Mouse (Mus musculus) thymus, adult 2 months (tissue): ENCODE data around the gene Akap17b. TPM values are rescaled to one million over a fixed set of nuclear protein-coding genes. Genes with fewer than 3 reads are reported as not detected.

Experiments
- DNase-seq: peaks from one replicate; pipeline ENCODE4 v3.0.0; 2021
- H3K27ac ChIP-seq: fragments of 200-500 bp; 2 replicates; pipeline ENCODE4 v1.5.1; 2012; ENCODE audit warnings: low read length, control low read depth; ENCODE audit not compliant: control insufficient read depth, insufficient read depth
- H3K27me3 ChIP-seq: fragments of 200-500 bp; 2 replicates; pipeline ENCODE4 v1.6.1; 2012; ENCODE audit warnings: mild to moderate bottlenecking, low read length, moderate library complexity, mixed read lengths; ENCODE audit not compliant: control insufficient read depth, insufficient read depth
- H3K36me3 ChIP-seq: fragments of 200-500 bp; 2 replicates; pipeline ENCODE4 v1.6.1; 2012; ENCODE audit warnings: mild to moderate bottlenecking, low read length, moderate library complexity; ENCODE audit not compliant: control insufficient read depth, insufficient read depth
- H3K4me1 ChIP-seq: fragments of 200-500 bp; replicated peaks from 2 replicates; pipeline ENCODE4 v1.6.1; 2012; ENCODE audit warnings: low read length; ENCODE audit not compliant: control insufficient read depth, insufficient read depth
- H3K4me3 ChIP-seq: fragments of 200-500 bp; 2 replicates; pipeline ENCODE4 v1.5.1; 2012; ENCODE audit warnings: mild to moderate bottlenecking, low read length, control low read depth, moderate library complexity; ENCODE audit not compliant: control insufficient read depth, insufficient read depth
- CTCF ChIP-seq: fragments of 200-500 bp; IDR thresholded peaks from 2 replicates; pipeline ENCODE4 v1.5.1; 2012; ENCODE audit warnings: mild to moderate bottlenecking, control low read depth, low read length, moderate library complexity, borderline replicate concordance; ENCODE audit not compliant: control insufficient read depth, poor library complexity, insufficient read depth; ENCODE audit errors: extremely low read depth
- POLR2A ChIP-seq: fragments of 200-500 bp; IDR thresholded peaks from 2 replicates; pipeline ENCODE4 v1.6.1; 2012; ENCODE audit warnings: mild to moderate bottlenecking, low read length, control low read depth, moderate library complexity; ENCODE audit not compliant: control insufficient read depth, poor library complexity, insufficient read depth; ENCODE audit errors: extremely low read depth
- WGBS: fragments of 180-500 bp; shearing (Covaris S2); methylation state at CpG from one replicate; pipeline ENCODE4 v1.1.7; 2018; 5-methylcytosine and 5-hydroxymethylcytosine counted together
- polyA plus RNA-seq: library from polyadenylated mRNA; depleted of rRNA; stranded (reverse); fragments of >200 nt; gene quantifications from 2 replicates; pipeline ENCODE4 v1.2.3, GENCODE M21; 2012; rRNA removed

The Akap17b gene
- polyA plus RNA-seq, result 0.41 and 0.42 TPM in 2 replicates

DNA sequence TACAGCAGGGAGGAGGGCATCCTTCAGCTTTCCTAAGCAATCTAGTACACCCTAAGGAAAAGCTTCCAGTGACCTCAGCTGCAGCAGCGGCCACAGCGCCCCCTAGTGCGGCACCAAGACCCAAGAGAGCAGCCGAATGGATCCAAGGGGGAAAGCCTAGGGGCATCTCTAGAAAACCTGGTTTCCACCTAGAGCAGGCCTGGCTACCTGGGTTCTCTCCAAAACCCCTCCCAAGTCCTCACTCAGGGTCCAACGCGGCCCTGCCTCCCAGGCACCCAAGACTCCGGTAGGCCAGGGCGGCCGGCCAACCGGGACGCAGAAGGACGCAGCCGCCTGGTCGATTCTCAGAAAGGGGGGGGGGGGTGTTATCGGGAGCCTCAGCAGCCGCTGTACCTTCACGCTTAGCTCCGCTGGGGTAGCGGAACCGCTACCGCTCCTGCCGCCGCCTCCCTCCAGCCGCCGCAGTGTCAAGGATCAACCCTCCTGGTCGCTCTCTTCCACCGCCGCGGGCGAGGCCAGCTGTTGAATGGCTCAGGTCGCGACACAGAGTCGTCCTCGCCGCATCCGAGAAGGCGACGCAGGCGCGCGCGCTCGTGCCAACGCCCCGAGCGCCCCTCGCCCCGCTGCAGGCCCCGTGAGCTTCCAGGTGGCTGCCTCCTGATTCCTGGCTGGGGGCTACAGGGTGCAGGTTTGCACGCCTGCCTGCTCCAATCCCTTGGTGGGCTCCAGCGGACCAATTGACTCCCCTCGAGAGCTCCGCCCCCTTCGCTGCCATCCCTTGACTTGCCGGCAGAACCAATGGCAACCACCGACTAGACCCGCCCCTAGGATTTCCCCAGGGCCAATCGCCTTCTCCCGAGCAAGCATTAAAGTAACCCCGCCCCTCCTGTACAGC, at the start of gene Akap17b:
TSS of gene Akap17b (minus strand) at position 739 of the 895 bp plus-strand sequence.
- Histone ChIP-seq H3K27ac (no peak within 1 kb of the TSS), H3K27me3 (no peaks in the 10 kb centered on the region), H3K4me1 (no peaks in the 10 kb centered on the region; the same call in 1 of the 2 replicates), H3K36me3 (no peaks in the 10 kb centered on the region), H3K4me3 (peak within 1 kb of the TSS; percentile 92)
- under 1% methylated on average over 29 of the region's 60 CpGs for WGBS
- peak; percentile 79 for DNase-seq
- TF ChIP-seq POLR2A, result no peak
- peak; percentile 74; the same call in 1 of the 2 replicates for TF ChIP-seq CTCF

DNA sequence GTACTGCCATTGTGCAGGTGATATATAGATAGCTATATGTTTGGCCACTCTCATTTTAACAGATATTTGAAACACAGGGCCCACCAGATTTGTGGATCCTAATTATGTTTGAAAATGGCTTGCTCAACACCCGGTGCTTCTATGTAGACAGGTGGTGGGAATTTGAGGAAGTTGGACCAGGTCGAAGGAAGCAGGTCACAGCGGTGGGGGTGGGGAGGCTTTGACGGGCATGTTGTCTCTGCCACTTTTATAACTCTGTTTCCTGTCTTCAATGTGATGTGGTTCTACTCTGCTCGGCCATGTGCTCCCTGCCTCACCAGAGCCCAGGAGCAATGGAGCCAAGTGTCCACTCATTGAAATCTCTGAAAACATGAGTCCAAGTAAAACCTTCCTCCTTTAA, 46.2 kb upstream of the Akap17b start:
- 7% methylated on average over 5 of the region's 5 CpGs for WGBS
- Histone ChIP-seq H3K36me3 (no peaks in the 10 kb centered on the region), H3K27me3 (no peaks in the 10 kb centered on the region), H3K4me1 (peaks cover 6% of the 10 kb centered on the region), H3K27ac (no peak overlapping the region), H3K4me3 (no peak overlapping the region)
- DNase-seq, result no peak
- TF ChIP-seq POLR2A (no peak), CTCF (no peak)

- peak; percentile 14 for DNase-seq
- peaks cover 6% of the 10 kb centered on the region for H3K4me1 ChIP-seq
- no peaks in the 10 kb centered on the region for H3K36me3 ChIP-seq
- H3K27ac ChIP-seq, result no peak overlapping the region
- no peak for TF ChIP-seq CTCF
- TF ChIP-seq POLR2A, result no peak
- H3K4me3 ChIP-seq, result no peak overlapping the region
- no peaks in the 10 kb centered on the region for H3K27me3 ChIP-seq
Observed at GRCm38 (mm10) chrX:36689655-36690054, 44.5 kb upstream of the Akap17b start.

- Histone ChIP-seq H3K27ac (no peak overlapping the region), H3K36me3 (no peaks in the 10 kb centered on the region), H3K4me3 (no peak overlapping the region), H3K4me1 (no peaks in the 10 kb centered on the region), H3K27me3 (no peaks in the 10 kb centered on the region)
- WGBS, result 91% methylated on average over 1 of the region's 1 CpGs
- TF ChIP-seq POLR2A (no peak), CTCF (no peak)
- DNase-seq, result no peak
Observed at GRCm38 (mm10) chrX:36676836-36677235, 31.6 kb upstream of the Akap17b start.

GRCm38 (mm10) chrX:36672708-36673107, 27.5 kb upstream of the Akap17b start:
- Histone ChIP-seq H3K27me3 (no peaks in the 10 kb centered on the region), H3K36me3 (no peaks in the 10 kb centered on the region), H3K4me3 (no peak overlapping the region), H3K4me1 (no peaks in the 10 kb centered on the region), H3K27ac (no peak overlapping the region)
- WGBS, result 33% methylated on average over 2 of the region's 2 CpGs
- TF ChIP-seq POLR2A, result no peak
- no peak for TF ChIP-seq CTCF
- no peak for DNase-seq

- H3K4me1 ChIP-seq, result no peaks in the 10 kb centered on the region; the same call in 1 of the 2 replicates
- no peak for TF ChIP-seq CTCF
- TF ChIP-seq POLR2A, result no peak
- H3K27ac ChIP-seq, result no peak overlapping the region
- no peaks in the 10 kb centered on the region for H3K36me3 ChIP-seq
- H3K4me3 ChIP-seq, result no peak overlapping the region
- WGBS, result 91% methylated on average over 6 of the region's 6 CpGs
- no peaks in the 10 kb centered on the region for H3K27me3 ChIP-seq
- DNase-seq, result no peak
Observed at GRCm38 (mm10) chrX:36640046-36640445, 5.1 kb downstream of the Akap17b start.
